Mouse (Mus musculus) lung, postnatal 25 days (tissue): ENCODE results near the gene Spata2l.
"Not testable (repeated sequence)": the region's sequence is repeated elsewhere in the genome, so short reads cannot be mapped to it uniquely, and the experiment has no call there.

ENCODE experiments used
- DNase-seq: peaks from one replicate; pipeline ENCODE4 v3.0.0; 2022; ENCODE audit warnings: low spot score

Spata2l gene

GRCm38 (mm10) chr8:123197016-123197415 lies 39.0 kb downstream of the Spata2l start:
- DNase-seq: not testable (repeated sequence)

GRCm38 (mm10) chr8:123193771-123194170 lies 42.3 kb downstream of the Spata2l start:
- no peak for DNase-seq

- DNase-seq: no peak
Observed at GRCm38 (mm10) chr8:123191908-123192307, 44.1 kb downstream of the Spata2l start.

- peak; percentile 70 for DNase-seq
Observed at GRCm38 (mm10) chr8:123190678-123191077, 45.4 kb downstream of the Spata2l start.

GRCm38 (mm10) chr8:123188841-123189240 lies 47.2 kb downstream of the Spata2l start:
- no peak for DNase-seq

GRCm38 (mm10) chr8:123188006-123188405 lies 48.0 kb downstream of the Spata2l start:
- DNase-seq: no peak

GRCm38 (mm10) chr8:123185566-123186409 lies 50.2 kb downstream of the Spata2l start, which contains the start of gene Dpep1:
Gene Dpep1, plus strand, starts transcription at chr8:123186242.
- peak; percentile 78 for DNase-seq

- peak; percentile 28 for DNase-seq
Observed at GRCm38 (mm10) chr8:123181391-123181790, 54.6 kb downstream of the Spata2l start.
